Mouse (Mus musculus): ENCODE results near the gene Aldh1b1. TPM values are rescaled to one million over a fixed set of nuclear protein-coding genes. Genes with fewer than 3 reads are reported as not detected.

Gene Aldh1b1
- polyA plus RNA-seq, 1 experiment from 2014 or later: 1.5 TPM

DNA sequence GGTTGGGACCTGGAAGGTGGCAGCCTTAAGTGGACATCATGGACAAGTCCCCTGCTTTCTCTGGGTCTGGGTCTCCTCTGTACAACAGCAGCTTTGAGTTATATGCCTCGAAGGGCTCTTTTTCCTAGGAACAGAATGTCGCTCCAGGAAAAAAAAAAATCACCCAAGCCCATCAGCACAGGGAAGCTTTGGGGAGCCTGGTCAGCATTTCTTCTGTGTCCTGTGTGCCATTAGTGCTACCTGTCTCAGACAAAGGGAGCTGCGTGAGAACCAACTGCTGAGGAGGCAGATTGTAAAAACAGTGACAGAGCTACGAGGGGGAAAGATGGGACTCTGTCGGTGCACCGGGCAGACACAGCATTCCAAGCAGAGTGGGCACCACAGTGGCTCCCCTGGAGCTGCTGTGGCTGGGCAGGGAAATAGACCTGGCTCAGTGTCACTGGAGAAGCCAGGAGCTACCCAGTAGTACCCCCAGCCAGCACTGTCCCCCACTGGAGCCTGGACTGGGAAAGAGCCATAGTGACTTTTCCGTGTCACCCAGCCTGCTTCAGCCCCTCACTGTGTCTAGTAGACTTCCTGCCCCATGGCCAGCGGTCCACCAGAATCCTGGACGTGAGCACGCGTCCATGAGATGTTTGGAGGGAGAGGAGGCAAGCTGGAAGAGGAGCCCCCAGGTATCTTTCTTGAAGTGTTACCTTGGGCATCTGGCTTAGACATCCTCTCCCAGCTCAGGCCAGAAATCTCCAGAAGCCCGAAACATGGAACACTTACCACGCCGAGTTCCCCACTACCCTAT is 26.1 kb downstream of the Aldh1b1 start:
- WGBS: 34% methylated on average over 14 of the region's 14 CpGs
- Histone ChIP-seq H3K9me3 (ENCODE audit: control insufficient read depth, low read length) (no peaks in the 10 kb centered on the region), H3K4me2 (ENCODE audit: low read depth, low read length) (no peak overlapping the region), H3K27ac (replicated peaks; ENCODE audit: low read depth, low read length) (no peak overlapping the region), H3K4me1 (ENCODE audit: control insufficient read depth, insufficient read depth, low read length) (no peaks in the 10 kb centered on the region), H3K4me3 (ENCODE audit: low read depth, low read length) (no peak overlapping the region), H3K36me3 (ENCODE audit: control insufficient read depth, insufficient read depth, low read length) (no peaks in the 10 kb centered on the region), H3K9ac (ENCODE audit: low read depth, low read length) (no peak overlapping the region), H3K27me3 (replicated peaks; ENCODE audit: control insufficient read depth, insufficient read depth, low read length) (peaks cover 75% of the 10 kb centered on the region)
- no peak for ATAC-seq (ENCODE audit: low read depth)
- no peak for DNase-seq (ENCODE audit: low spot score)

DNA sequence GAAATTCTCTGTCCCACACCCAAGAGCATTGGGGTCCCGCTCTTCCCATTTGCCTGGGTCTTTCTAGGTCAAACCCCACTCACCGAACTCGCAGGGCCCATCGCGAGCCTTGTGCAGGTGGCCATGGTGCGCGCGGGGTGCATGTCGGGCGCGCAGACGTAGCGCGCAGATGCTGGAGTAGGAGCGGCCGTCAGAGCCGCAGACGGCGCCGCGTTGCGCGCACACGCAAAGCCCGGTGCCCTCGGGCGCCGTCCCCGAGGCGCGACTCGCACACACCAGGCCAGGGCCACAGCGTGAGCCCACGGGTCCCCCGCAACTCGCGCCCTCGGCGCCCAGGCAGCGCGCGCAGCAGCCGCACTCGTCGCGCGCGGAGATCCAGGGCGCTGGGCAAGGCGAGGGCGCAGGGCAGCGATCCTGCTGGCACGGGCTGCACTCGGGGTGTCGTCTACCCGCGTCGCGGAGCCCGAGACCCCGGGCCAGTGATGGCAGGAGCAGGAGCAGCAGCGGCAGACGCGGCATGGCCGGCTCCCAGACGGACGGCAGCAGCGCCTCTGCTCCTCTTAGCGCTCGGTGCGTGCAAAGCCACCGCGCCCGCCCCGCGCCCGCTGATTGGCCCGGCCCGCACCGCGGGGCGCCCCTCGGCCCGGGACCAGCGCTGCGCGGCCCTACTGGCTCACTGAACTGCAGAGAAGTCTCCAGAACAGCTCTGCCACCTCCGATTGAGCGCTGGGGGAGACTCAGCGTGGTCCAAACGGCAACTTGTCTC is 27.6 kb downstream of the Aldh1b1 start, which contains the start of gene Igfbpl1:
TSS of gene Igfbpl1 (minus strand) at position 649 of the 766 bp plus-strand sequence.
- Histone ChIP-seq H3K36me3 (ENCODE audit: control insufficient read depth, insufficient read depth, low read length) (no peaks in the 10 kb centered on the region), H3K27ac (replicated peaks; ENCODE audit: low read depth, low read length) (no peak within 1 kb of the TSS), H3K9me3 (ENCODE audit: control insufficient read depth, low read length) (no peaks in the 10 kb centered on the region), H3K4me2 (ENCODE audit: low read depth, low read length) (peak within 1 kb of the TSS; percentile 73), H3K27me3 (replicated peaks; ENCODE audit: control insufficient read depth, insufficient read depth, low read length) (peaks cover 82% of the 10 kb centered on the region), H3K9ac (ENCODE audit: low read depth, low read length) (peak within 1 kb of the TSS; percentile 25; the same call in 1 of the 2 replicates), H3K4me3 (ENCODE audit: low read depth, low read length) (peak within 1 kb of the TSS; percentile 44), H3K4me1 (ENCODE audit: control insufficient read depth, insufficient read depth, low read length) (no peaks in the 10 kb centered on the region)
- DNase-seq (ENCODE audit: low spot score) (peak; percentile 22), ATAC-seq (ENCODE audit: low read depth) (no peak; the same call in 1 of the 2 replicates)
- 4% methylated on average over 31 of the region's 91 CpGs for WGBS

DNA sequence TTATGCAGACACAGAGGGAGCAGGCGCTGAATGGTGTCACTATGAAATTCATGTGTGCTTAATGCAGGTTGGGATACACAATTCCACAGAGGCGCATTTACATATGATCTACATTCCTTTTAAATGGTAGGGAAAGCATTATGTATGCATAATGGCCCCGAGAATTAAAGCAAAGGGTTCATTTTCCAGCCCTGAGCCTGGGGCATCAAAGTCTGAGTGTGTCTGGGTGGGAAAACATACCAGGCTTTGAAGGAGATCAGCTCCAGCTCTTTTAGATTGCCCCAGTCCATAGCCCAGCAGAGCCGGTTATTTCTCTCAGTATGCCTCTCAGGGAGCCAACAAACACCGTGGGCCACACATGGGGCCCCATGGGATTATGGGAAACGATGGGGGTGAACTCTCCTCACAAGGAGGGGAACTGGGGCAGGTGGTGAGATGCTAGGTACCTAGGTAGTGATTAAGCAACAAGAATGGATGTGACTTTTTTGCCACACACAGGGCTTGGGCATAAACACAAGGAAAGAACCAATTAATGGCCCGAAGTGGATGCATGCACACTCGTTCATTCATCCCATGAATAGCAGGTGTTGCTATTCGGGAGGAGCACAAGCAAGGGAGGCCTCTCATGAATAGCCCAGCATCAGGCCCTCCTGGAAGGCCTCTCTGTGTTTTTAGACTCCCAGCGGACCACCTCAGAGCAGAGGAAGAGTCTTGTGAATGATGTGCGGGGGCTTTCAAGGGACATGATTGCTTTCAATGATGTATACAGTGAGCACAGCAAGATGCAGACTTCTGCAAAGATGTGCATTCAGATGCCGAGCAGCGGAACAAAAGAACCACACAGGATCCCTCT is 31.3 kb downstream of the Aldh1b1 start:
- ATAC-seq (ENCODE audit: low read depth): no peak
- H3K36me3 ChIP-seq (ENCODE audit: control insufficient read depth, insufficient read depth, low read length): no peaks in the 10 kb centered on the region
- no peaks in the 10 kb centered on the region for H3K4me1 ChIP-seq (ENCODE audit: control insufficient read depth, insufficient read depth, low read length)
- DNase-seq (ENCODE audit: low spot score): no peak
- no peaks in the 10 kb centered on the region for H3K9me3 ChIP-seq (ENCODE audit: control insufficient read depth, low read length)
- no peak overlapping the region for H3K27ac ChIP-seq (replicated peaks; ENCODE audit: low read depth, low read length)
- H3K27me3 ChIP-seq (replicated peaks; ENCODE audit: control insufficient read depth, insufficient read depth, low read length): peaks cover 61% of the 10 kb centered on the region
- no peak overlapping the region for H3K9ac ChIP-seq (ENCODE audit: low read depth, low read length)
- H3K4me3 ChIP-seq (ENCODE audit: low read depth, low read length): no peak overlapping the region
- no peak overlapping the region for H3K4me2 ChIP-seq (ENCODE audit: low read depth, low read length)
- WGBS: 51% methylated on average over 13 of the region's 13 CpGs

DNA sequence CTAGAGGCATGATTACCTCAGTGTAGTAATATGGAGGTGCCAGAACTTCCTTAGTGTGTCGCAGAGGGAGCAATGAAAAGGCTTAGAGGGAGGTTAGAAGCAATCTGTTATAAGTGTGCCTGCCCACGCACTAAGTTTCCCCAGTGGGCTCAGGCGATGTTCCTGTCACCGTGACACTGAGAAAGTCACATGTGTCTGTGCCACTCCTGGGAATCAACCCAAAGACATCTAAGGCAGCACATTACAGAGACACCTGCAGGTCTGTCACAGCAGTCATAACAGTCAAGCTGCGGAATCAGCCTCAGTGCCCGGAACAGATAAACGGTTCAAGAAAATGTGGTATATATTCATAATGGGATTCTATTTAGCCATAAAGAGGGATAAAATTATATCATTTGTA is 33.2 kb downstream of the Aldh1b1 start:
- Histone ChIP-seq H3K27me3 (replicated peaks; ENCODE audit: control insufficient read depth, insufficient read depth, low read length) (peaks cover 42% of the 10 kb centered on the region), H3K4me1 (ENCODE audit: control insufficient read depth, insufficient read depth, low read length) (no peaks in the 10 kb centered on the region), H3K9ac (ENCODE audit: low read depth, low read length) (no peak overlapping the region), H3K9me3 (ENCODE audit: control insufficient read depth, low read length) (no peaks in the 10 kb centered on the region), H3K4me2 (ENCODE audit: low read depth, low read length) (no peak overlapping the region), H3K27ac (replicated peaks; ENCODE audit: low read depth, low read length) (no peak overlapping the region), H3K36me3 (ENCODE audit: control insufficient read depth, insufficient read depth, low read length) (no peaks in the 10 kb centered on the region), H3K4me3 (ENCODE audit: low read depth, low read length) (no peak overlapping the region)
- no peak for ATAC-seq (ENCODE audit: low read depth)
- 90% methylated on average over 7 of the region's 7 CpGs for WGBS
- no peak for DNase-seq (ENCODE audit: low spot score)

DNA sequence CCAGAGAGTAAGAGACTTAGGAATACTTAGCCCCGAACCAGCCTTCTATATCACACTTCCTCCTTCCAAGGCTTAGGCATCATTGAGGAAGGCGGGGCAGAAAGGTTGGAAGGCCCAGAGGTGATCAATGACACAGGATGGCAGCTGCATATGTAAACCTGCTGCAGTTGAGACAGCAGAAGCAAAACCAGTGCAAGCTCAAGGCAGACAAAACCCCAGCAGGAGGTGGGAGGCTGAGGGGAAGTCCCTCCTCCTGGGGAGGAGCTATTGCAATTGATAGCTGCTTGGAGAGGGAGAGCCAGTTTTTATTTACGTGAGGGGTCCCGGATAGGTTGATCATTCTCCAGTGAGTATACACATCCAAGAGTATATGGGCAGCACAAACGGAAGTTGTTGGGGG is 34.6 kb downstream of the Aldh1b1 start:
- Histone ChIP-seq H3K36me3 (ENCODE audit: control insufficient read depth, insufficient read depth, low read length) (no peaks in the 10 kb centered on the region), H3K27ac (replicated peaks; ENCODE audit: low read depth, low read length) (no peak overlapping the region), H3K9me3 (ENCODE audit: control insufficient read depth, low read length) (no peaks in the 10 kb centered on the region), H3K9ac (ENCODE audit: low read depth, low read length) (no peak overlapping the region), H3K4me3 (ENCODE audit: low read depth, low read length) (no peak overlapping the region), H3K4me2 (ENCODE audit: low read depth, low read length) (no peak overlapping the region), H3K27me3 (replicated peaks; ENCODE audit: control insufficient read depth, insufficient read depth, low read length) (peaks cover 28% of the 10 kb centered on the region), H3K4me1 (ENCODE audit: control insufficient read depth, insufficient read depth, low read length) (no peaks in the 10 kb centered on the region)
- 41% methylated on average over 5 of the region's 5 CpGs for WGBS
- ATAC-seq (ENCODE audit: low read depth) (no peak), DNase-seq (ENCODE audit: low spot score) (no peak)

DNA sequence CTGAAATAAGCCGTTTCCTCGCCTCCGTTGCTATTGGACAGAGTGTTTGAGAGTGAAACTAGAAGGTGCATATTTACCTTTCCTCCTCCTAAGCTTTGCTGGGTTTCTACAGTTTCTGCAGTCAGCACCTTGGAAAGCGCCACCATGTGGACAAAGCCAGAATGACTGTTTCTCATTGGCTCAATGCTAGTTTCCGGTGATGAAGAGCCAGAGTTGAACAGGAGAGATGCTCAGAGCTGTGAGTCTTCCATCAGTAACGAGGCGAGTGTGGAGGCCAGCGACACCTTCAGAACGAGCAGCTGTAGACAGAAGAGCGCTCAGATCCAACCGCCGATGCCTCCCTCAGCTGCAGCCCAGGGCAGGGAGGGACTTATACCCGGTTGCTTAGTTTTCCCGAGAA is 45.5 kb downstream of the Aldh1b1 start:
- H3K36me3 ChIP-seq (ENCODE audit: control insufficient read depth, insufficient read depth, low read length): no peaks in the 10 kb centered on the region
- ATAC-seq (ENCODE audit: low read depth) (no peak), DNase-seq (ENCODE audit: low spot score) (no peak)
- WGBS: 56% methylated on average over 14 of the region's 14 CpGs
- no peak overlapping the region for H3K4me3 ChIP-seq (ENCODE audit: low read depth, low read length)
- H3K27ac ChIP-seq (replicated peaks; ENCODE audit: low read depth, low read length): no peak overlapping the region
- H3K9ac ChIP-seq (ENCODE audit: low read depth, low read length): no peak overlapping the region
- no peaks in the 10 kb centered on the region for H3K9me3 ChIP-seq (ENCODE audit: control insufficient read depth, low read length)
- no peak overlapping the region for H3K4me2 ChIP-seq (ENCODE audit: low read depth, low read length)
- H3K4me1 ChIP-seq (ENCODE audit: control insufficient read depth, insufficient read depth, low read length): no peaks in the 10 kb centered on the region
- H3K27me3 ChIP-seq (replicated peaks; ENCODE audit: control insufficient read depth, insufficient read depth, low read length): no peaks in the 10 kb centered on the region

DNA sequence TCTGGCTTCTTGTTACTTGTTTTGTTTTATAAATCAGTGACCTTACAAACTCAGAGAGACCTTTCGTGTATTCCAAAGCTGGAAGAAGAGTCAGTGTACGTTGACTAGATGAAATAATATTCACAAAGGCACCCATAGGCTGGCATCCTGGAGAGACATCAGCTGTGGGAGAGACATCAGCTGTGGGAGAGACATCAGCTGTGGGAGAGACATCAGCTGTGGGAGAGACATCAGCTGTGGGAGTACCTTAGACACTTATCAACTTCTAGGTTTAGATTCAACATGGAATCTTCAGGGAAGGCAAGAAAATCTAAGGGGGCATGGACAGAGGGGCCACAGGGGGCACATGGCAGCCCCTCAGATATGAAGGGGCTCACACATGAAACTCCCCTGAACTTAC is 47.4 kb downstream of the Aldh1b1 start:
- Histone ChIP-seq H3K27ac (replicated peaks; ENCODE audit: low read depth, low read length) (no peak overlapping the region), H3K9ac (ENCODE audit: low read depth, low read length) (no peak overlapping the region), H3K36me3 (ENCODE audit: control insufficient read depth, insufficient read depth, low read length) (no peaks in the 10 kb centered on the region), H3K4me3 (ENCODE audit: low read depth, low read length) (no peak overlapping the region), H3K4me1 (ENCODE audit: control insufficient read depth, insufficient read depth, low read length) (no peaks in the 10 kb centered on the region), H3K27me3 (replicated peaks; ENCODE audit: control insufficient read depth, insufficient read depth, low read length) (no peaks in the 10 kb centered on the region), H3K9me3 (ENCODE audit: control insufficient read depth, low read length) (no peaks in the 10 kb centered on the region), H3K4me2 (ENCODE audit: low read depth, low read length) (no peak overlapping the region)
- ATAC-seq (ENCODE audit: low read depth) (no peak), DNase-seq (ENCODE audit: low spot score) (no peak)
- 87% methylated on average over 2 of the region's 2 CpGs for WGBS

DNA sequence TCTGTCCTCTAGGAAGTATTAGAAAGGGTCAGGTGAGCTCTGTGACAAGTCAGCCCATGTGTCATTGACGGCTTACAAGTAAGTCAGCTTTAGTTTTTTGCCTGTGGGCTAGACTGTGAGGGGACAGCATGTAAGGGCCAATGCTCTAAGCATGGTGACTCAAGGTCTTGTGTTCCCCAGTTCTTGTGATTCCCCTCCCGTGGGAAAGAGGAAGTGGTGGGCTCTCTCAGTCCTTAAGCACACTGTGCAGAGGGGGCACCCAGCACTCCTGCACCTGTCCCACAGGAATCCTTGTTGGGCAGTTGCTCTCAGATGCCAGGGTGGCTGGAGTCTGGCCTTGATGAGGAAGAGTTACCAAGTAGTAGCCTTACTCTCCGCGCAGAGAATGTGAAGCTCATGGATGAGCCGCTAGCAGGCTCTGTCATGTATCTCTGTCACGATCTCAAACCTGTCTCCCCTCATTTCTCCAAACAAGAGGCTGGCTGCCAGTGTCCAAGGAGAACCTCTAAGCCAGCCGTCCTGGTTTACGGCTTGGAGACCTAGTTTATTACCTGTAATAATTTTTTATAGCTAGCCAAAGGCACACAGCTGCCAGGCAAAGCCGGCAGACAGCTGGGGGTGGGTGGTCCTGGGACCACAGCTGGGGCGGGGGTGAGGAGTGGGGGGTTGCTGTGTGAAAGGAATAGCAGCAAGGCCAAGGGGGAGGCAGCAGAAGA is 49.4 kb downstream of the Aldh1b1 start, which contains the start of gene Stra6l:
TSS of gene Stra6l (plus strand) at position 556 of the 716 bp plus-strand sequence.
- Histone ChIP-seq H3K9me3 (ENCODE audit: control insufficient read depth, low read length) (no peaks in the 10 kb centered on the region), H3K4me3 (ENCODE audit: low read depth, low read length) (no peak within 1 kb of the TSS), H3K9ac (ENCODE audit: low read depth, low read length) (no peak within 1 kb of the TSS), H3K36me3 (ENCODE audit: control insufficient read depth, insufficient read depth, low read length) (no peaks in the 10 kb centered on the region), H3K27ac (replicated peaks; ENCODE audit: low read depth, low read length) (no peak within 1 kb of the TSS), H3K27me3 (replicated peaks; ENCODE audit: control insufficient read depth, insufficient read depth, low read length) (no peaks in the 10 kb centered on the region), H3K4me1 (ENCODE audit: control insufficient read depth, insufficient read depth, low read length) (no peaks in the 10 kb centered on the region), H3K4me2 (ENCODE audit: low read depth, low read length) (no peak within 1 kb of the TSS)
- ATAC-seq (ENCODE audit: low read depth) (no peak), DNase-seq (ENCODE audit: low spot score) (no peak)
- WGBS: 69% methylated on average over 10 of the region's 10 CpGs

Data from embryonic facial prominence, embryonic 14.5 days (tissue).